Mouse (Mus musculus) urinary bladder, postnatal 25 days (tissue): ENCODE data around the gene Gli2.

ENCODE experiments used
- DNase-seq: peaks from one replicate; pipeline ENCODE4 v3.0.0; 2022; ENCODE audit warnings: low spot score

The Gli2 gene

DNA sequence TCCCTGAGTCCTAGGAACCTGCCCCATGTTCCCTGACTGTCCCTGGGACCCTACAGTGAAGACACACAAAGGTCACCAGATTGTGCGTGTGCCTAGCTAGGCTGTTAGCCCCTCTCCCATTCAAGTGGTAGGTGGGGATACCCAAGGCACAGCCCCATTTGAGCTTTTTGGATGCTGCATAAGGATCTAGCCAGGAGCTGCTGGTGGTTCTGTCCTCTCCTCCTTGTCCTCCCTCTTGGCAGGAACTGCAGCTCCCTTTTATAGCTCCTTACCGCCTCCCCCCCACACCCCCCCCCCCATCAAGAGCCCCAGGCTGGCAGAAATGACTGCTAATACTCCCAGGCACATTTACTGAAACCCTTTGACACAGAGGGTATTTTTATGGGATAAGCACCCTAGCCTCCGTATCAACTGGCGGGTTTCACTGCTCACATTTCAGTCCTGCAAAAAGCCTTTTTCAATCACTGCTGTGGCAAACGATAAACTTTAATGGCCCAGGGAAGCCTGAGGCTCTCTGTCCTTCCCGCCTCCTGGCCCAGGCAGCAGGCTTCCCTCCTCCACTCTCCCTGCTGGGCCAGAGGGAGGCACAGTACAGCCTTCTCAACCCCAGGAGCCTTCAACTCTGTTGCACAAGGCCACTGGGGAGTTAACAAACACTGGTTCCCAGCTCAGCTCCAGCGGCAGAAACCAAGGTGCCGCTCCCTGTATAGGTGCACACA lies 151.4 kb downstream of the Gli2 start:
- no peak for DNase-seq

DNA sequence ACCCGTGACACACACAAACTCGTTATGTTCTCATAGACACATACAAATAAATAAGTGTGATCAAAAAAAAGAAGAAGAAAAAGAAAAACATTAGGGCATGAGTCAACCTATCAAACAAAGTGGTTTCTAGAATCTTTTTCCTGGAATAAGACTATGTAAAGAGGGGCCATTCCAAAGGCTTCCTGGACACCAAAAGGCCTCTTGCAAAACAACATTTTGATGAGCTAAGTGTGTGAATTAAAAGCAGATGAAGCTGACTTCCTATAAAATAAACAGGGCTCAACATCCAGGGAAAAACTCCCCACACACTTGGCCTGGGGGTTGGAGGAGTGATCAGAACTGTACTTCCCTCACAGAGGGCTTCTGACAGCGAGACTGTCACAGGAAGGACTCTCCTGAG lies 155.1 kb downstream of the Gli2 start:
- no peak for DNase-seq

DNA sequence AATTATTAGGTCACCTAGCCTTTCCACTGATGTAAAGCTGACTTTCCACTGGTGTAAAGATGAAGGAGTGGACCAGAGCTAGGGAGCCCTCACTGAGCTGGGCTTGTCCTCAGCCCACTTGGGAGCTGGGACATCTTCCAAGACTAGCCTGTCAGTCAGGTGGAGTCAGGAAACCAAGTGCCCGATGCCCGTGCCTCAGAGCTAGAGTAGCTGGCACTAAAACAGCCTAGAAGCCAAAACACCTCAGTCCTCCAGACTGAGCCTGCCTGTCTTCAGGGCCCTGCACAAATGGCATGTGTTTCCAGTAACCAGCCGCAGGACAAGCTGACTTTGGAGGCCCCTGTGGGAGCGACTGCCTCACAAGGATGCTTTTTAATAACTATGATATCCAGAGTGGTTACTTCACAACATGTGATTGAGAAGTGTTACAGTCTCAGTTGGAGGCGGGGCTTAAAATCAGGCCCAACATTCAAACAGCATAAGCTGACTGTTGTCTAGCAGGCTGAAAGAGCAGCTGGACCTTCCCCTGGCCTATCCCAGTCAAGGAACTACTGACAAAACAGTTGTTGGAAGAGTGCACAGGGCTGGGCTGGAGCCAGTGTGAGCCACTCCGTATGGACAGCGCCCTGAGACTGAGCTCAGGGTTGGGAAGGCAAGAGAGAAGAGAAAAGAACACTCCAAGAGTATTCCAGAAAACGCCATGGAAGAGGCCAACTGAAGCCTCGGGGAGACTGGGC lies 158.2 kb downstream of the Gli2 start:
- peak; percentile 19 for DNase-seq

DNA sequence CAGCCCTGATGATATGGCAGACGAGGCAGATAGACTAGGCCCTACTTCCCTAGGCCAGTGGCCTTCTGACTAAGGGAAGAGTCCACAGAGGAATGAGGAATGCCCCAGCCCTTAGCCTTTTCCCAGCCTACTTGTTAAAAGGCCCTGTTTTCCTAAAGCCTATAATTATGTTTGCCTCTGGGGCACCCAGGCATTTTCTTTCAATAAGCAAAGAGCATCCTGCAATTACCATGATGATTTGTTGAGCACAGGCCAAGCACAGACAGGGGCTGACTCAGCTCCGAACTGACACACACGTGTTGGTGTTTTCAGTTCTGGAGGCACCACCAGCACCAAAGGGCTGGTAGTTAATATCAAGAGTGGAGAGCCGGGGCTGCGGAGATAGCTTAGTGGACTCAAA lies 162.0 kb downstream of the Gli2 start:
- DNase-seq: no peak

DNA sequence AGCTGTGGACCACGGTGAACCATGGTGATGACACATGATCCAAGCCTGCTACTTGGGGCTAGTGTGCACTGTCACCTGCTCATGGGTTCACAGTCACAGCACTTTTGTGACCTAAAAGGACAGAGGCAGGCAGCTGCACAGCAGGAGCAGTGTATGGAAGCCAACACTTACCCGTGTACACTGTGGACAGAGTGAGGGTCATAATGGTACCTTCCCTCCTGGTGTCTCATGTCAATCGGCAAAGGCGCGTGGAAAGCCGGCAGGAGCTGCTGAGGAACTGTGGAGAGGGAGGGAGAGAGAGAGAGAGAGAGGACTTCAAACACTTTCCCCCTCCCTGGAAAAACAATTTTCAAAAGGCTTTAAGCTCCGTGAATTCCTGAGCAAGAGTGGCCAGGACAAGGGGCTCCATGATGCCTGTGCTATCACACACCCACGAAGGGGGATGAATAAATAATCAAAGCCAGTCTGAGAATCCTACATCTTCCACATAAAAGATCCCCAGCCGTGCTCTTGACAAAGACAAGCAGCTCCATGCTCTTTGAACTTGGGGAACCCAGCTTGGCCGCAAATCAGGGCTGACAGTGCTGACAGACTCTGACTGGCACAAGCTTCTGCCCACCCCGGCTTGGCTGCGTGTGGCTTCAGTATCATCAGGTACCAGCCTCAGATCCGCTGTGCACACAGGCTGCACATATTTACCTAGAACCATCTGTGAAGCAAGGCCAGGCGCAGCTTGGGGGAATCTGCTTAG lies 163.1 kb downstream of the Gli2 start:
- DNase-seq: no peak

DNA sequence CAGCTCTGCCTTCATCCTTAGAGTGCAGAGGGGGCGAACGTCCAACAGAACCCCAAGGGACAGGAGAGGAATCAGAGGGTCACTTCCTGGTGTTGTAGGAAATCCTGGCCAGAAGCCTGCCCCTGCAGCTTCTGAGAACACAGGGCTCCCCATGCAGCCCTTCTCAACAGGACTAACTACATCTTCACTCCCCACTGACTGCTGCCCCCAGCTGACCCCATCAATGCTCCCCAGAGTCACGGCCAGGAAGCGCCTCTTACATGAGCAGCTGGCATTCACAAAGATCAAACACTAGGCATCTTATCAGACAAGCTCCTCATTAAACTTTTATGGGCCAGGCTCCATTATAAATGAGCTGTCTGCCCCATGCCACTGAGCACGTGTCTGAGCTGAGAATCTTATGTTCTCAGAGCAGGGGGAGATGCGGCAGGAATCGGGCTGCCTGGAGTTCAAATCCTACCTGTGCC lies 172.6 kb downstream of the Gli2 start:
- no peak for DNase-seq

DNA sequence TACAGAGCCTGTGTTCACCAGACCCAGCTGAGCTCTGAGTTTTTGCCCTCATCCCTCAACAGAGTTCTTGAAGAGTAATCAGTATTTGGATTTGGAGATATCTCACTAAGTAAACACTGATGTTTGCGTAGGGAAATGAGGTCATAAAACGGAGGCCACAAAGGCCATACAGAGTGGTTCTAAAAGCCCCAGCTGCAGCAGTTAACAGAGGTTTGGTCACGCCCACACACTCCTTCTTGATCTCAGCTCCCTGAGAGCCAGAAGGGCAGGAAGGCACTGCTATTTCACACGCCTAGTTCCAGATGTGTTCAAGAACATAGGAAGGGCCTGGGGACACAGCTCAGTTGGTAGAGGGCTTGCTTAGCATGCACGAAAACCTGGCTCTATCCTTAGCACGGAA lies 175.1 kb downstream of the Gli2 start:
- peak; percentile 19 for DNase-seq

DNA sequence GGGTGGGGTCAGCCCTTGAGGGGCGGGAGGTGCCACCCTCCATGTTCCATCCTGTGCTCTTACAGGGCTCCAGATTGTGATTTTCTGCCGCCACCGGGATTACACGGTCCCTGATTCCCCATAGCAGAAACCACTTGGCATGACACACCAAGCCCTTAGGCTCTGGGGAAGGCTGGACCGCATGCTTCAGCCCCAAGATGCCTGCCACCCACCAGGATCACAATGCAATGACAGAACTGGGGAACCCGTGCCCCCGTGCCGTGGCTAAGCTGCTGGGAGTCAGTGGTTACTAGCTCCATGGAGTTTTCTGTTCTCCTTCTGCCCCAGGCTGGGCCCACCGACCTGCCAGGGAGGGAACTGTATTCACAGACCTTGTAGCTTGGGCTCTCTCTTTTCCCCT lies 178.2 kb downstream of the Gli2 start:
- no peak for DNase-seq

DNA sequence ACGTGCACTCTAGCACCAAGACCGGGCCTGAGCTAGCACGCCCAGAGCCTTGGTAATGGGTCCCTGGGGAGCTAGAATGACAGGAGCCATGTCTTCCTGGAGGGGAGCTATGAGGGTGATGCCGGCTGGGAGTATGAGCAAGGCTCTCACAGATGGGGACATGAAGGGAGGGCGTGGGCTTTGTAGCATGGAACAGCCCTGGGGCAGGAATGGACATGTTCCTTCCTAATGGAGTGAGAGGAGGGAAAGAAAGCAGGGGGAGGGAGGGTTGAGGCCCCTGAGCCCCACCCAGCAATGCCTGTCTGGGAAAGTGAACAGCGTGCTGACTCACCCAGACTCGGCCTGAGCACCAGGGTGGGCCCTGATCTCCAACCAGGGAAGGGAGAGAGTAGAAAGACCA lies 179.9 kb downstream of the Gli2 start:
- DNase-seq: peak; percentile 33

DNA sequence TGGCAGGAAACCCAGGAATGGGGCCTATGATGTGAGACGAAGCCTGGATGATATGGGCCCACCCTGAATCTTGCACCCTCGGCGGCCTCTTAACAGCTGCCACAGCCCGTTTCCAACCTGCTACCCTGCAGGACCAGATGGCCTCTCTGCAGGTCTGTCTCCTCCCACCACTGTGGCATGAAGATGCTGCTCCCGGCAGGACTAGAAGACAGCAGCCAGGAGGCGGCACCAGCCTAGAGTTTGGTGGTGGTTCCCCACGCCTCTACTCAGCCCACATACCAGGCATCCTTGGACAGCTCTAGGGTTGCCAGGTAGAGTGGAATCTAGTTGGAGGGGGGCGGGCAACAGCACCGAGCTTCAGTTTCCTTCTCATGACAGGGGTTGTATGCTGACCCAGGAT lies 188.7 kb downstream of the Gli2 start:
- no peak for DNase-seq

DNA sequence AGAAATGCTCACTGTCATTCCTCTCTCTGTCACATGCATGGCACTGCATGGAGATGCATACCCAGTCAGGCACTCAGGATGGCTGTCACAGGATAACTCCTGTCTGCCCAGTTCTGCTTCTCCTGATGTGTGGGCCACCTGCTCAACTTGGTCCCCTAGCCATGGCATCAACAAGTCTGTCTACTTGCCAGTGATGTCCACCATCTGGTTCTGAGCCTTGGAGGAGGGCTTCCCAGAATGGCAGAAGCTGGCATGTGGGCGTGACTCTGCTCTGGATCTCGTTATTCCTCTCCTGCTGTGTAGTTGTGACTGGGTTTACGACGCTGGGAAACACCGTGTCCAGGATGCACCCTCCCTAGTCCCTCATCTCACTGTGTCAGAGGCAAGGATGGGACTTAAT lies 189.4 kb downstream of the Gli2 start:
- DNase-seq: no peak

DNA sequence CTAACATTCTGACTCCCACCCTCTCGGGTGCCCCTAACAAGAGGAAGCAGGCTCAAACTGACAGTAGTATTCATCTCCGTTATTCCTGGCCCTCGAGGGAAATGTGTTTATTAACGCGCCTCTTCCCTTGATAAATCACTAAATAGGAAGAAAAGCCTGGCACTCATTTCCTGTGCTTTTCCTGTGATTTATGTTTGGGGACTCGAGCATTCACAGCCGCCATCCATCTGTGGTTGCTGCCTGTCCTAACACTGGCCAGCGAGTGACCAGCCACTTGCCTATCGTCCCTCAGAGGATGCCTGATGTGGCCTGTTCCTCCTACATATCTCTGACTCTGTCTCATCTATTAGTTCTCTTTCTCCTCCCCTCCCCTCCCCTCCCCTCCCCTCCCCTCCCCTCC lies 195.3 kb downstream of the Gli2 start:
- no peak for DNase-seq

DNA sequence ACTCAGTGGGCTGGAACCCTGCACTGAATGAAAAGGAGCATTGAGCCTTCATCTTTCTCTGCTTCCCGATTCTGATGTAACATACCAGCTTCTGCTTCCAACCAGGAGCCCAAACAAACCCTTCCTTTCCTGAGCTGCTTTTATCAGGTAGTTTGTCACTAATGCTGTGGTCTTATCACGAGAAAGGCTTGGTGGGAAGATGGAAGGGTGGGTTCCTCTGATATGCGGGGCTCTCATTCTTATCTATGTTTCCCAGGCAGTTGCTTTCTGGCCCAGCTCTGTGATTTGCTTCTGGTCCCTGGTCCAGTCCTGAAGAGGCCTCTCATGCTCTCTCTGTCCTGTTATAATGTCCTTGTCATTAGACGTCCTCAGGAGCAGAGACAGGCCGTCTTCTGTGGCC lies 222.8 kb downstream of the Gli2 start:
- no peak for DNase-seq

DNA sequence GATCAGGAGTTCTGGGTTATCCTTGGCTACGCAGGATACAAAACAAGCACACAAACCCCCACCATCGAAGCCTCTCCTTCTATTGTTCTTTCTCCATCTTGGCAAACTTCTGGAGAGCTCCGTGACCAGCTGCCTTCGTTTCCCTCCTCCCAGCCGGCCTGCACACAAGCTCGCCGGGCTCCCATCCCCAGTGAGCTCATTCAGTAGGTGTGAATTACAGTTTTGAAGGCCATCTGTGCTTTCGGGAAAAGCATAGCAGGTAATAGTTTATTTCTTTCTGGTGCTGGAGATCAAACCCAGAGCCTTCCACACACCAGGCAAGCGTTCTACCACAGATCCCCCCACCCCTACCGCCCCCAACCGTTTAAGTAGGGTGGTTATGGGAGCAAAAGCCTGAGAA lies 226.8 kb downstream of the Gli2 start:
- DNase-seq: no peak

DNA sequence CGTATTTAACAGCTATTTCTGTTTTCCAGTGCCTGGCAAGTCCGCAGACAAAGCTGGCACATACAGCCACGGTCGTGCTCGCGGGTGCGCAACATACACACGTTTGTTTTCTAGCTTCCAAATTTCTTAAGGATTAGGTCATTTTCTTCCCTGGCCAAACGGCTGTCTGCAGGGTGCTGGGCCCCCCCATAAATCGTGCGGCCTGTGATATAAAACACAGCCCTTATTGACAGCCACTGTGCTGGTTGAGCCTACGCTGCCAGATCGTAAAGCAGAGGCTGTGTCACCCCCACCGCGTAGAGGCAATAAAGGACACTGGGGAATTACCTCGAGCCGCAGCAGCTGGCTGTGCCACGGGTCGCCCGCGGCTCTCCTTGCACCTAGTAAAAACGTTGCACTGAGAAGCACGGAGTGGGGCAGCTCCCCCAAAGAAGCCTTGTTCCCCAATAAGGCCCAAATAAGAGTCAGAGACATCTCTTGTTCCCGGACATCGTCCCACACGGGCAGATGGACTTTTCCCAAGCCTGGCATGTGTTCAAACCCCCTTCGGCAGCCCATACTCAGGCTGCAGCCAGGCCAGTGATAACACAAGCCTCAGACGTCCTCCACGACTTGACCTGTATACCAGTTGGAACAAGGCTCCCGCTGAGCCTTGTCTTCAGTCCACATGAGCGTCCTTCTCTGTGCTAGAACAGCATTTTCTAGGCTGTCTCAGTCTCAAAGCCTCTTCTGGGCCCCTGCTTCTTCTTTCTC lies 227.8 kb downstream of the Gli2 start:
- peak; percentile 8 for DNase-seq

DNA sequence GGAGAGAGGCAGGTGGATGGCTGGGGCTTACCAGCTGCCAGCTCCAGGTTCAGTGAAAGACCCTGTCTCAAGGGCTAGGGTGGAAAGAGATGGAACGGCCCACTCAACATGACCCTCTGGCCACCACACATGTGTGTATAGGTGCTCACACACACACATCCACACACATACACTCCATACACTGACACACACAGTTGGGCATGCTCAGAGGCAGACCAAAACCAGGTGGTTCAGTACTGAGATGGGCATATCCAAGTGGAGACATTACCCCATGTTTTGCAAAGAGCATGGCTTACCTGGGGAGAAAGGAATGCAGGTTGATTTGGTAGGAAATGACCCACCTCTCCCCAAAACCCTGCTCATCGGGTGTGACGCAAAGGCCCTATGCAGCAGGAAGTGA lies 228.4 kb downstream of the Gli2 start:
- DNase-seq: no peak

DNA sequence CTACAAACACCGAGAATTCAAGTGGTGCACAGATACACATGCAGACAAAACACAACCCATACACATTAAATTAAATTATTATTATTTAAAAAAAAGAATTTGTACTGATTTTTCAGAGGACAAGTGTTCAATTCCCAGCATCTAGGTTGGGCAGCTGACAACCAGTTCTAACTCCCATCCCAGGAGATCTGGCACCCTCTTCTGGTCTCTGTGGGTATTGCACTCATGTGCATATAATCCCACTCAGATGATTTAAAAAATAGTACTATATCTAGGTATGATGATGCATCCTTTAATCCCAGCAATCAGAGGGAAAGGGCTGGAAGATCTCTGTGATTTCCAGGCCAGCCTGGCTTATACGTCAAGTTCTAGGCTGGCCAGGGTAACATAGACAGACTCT lies 231.2 kb downstream of the Gli2 start:
- no peak for DNase-seq

DNA sequence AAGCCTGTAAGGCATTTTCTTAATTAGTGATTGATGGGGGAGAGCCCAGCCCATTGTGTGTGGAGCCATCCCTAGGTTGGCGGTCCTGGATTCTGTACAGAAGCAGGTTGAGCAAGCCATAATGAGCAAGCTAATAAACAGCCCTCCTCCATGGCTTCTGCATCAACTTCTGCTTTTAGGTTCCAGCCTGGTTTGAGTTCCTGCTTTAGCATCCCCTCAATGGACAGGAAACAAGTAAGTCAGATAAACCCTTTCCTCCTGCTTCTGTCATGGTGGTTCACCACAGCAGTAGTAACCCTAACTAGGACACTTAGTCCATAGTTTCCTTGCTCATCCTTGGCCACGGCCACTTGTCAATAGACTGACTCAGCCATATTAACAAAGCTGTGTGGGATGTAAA lies 238.4 kb downstream of the Gli2 start:
- DNase-seq: no peak

DNA sequence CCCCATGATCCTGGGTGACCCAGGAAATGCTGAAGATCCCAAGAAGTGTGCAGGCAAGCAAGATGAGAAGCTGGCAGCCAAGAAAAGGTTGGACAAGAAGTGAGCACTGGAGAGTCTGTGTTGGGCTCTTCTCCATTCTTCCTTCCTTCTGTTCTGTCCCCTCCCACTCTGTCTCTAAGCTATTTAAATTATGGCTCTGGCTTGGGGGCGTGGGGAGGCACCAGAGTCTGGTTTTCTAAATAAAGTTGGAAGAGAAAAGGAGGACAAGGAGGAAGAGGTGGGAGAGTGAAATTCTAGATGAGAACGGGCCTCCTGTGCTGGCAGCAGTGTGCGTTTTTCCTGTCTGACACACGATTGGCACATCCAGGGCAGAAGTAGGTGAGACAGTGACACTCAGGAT lies 243.1 kb downstream of the Gli2 start:
- DNase-seq: no peak

DNA sequence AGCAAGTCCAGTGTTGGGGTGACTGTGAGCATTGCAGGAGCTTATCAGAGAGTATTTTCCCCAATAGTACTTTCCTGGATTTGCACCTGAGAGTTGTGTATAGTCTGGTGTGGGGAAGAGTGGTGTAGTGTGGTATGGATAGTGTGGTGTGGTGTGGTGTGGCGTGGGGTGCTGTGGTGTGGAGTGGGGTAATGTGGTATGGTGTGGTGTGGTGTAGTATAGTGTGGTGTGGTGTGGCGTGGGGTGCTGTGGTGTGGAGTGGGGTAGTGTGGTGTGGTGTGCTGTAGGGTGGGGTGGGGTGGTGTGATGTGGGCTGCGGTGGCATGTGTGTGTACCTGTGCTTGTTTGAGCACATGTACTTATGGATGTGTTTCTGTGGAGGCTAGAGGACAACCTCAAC lies 246.7 kb downstream of the Gli2 start:
- DNase-seq: no peak

DNA sequence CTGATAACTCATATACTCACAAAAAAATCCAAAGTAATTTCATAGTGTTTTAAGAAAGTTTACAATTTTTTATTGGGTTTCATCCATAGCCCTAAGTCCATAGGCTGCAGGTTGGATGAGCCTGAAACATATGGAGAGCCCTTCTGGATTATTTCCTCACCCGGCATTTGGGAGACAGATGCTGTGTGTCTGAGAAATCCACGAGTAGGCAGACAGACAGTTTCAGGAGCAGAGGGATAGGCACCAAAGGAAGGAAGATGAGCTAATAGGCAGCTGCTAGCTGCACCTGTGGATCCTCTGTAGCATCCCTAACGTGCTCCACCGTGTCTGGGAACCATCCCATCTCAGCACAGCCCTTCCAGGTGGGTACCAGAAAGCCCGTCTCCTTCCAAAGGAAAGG lies 251.3 kb downstream of the Gli2 start:
- no peak for DNase-seq

DNA sequence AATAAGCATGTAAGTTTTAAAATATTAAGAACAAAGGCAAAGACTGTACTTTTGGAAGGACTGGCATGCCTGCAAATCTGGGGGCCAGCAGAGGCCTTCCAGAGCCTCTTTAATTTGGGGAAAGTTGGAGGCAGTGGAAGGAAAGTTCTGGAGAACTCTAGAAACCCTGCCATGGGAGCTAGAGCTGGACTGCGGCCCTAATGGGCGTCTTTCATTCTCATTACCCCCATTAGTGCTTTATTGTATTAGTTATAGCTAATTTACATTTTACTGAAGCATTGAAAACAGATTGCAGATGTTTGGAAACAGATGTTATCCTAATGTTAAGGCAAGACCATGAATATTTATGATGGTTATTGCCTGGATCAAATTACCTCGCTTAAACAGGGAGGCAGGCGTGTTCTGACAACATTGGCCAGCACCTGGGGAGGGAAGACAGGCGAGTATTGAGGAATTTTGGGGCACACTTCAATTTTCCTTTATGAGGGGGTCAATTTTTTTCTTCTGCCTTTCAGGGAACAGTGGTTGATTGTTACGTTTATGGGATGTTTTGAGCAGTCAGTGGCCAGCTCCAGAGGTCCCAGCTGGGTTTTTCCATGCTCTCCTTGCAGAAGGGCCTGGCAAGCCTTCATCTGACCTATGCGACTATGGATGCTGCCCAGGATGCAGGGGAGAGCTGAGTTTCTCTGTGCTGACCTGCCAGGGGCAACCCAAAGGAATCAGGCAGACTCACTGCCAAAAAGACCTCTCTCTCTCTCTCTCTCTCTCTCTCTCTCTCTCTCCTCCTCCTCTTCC lies 253.9 kb downstream of the Gli2 start:
- no peak for DNase-seq
